Mouse (Mus musculus): ENCODE results near the gene Cmklr1.

DNA sequence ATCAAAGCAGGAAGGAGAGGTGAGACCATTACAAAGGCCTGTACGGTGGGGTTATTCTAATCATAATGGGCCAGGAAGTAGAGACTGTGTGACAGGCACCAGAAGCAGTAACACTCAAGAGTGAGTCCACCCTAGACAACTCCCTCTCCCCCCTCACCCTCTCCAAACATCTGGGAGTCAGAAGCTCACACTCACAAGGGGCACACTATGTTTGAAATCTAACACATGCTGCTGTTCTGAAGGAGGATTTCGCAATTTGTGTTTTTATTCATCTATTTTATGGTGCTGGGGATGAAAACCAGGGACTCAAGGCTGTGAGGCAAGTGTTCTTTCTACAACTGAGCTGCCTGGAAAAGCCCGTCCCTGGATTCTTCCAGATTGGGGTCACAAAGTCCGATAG, 45.5 kb downstream of the Cmklr1 start:
- TF ChIP-seq POLR2A (IDR thresholded peaks at IDR 0.05; ENCODE audit: control insufficient read depth, low read depth, low read length) (no peak), CTCF (IDR thresholded peaks at IDR 0.05; ENCODE audit: control insufficient read depth, insufficient read depth, insufficient replicate concordance, low read depth, low read length) (no peak)

Data from testis, adult 2 months (tissue).